Mouse (Mus musculus) hindbrain, embryonic 14.5 days (tissue): Measurements from ENCODE around the gene Hspd1. TPM values are rescaled to one million over a fixed set of nuclear protein-coding genes. Genes with fewer than 3 reads are reported as not detected.

Experiments used
- ATAC-seq: fragments of 200-750 bp; cut with Nextera tagmentation; 2 replicates; pipeline ENCODE4 v1.8.0; 2017; ENCODE audit warnings: moderate number of reproducible peaks, mild to moderate bottlenecking, moderate TSS enrichment, moderate library complexity; ENCODE audit not compliant: low FRiP score
- DNase-seq: peaks from one replicate; pipeline ENCODE4 v3.0.0-alpha.2; 2015; ENCODE audit warnings: low spot score
- H3K27ac ChIP-seq: fragments of 300-500 bp; sonication (generic); 2 replicates; pipeline ENCODE4 v1.5.1; 2014; ENCODE audit warnings: mild to moderate bottlenecking, moderate library complexity
- H3K27me3 ChIP-seq: fragments of 300-500 bp; sonication (generic); 2 replicates; pipeline ENCODE4 v1.6.1; 2014; ENCODE audit warnings: mild to moderate bottlenecking, low read length, mixed read lengths; ENCODE audit not compliant: control insufficient read depth, insufficient read depth
- H3K36me3 ChIP-seq: fragments of 300-500 bp; sonication (generic); replicated peaks from 2 replicates; pipeline ENCODE4 v1.6.1; 2014; ENCODE audit not compliant: control insufficient read depth, insufficient read depth
- H3K4me1 ChIP-seq: fragments of 300-500 bp; sonication (generic); replicated peaks from 2 replicates; pipeline ENCODE4 v1.6.1; 2014; ENCODE audit warnings: antibody characterized with exemption, low read length, mixed read lengths; ENCODE audit not compliant: control insufficient read depth, insufficient read depth
- H3K4me2 ChIP-seq: fragments of 300-500 bp; sonication (generic); replicated peaks from 2 replicates; pipeline ENCODE4 v1.6.1; 2014; ENCODE audit warnings: mild to moderate bottlenecking, moderate library complexity
- H3K4me3 ChIP-seq: fragments of 300-500 bp; sonication (generic); replicated peaks from 2 replicates; pipeline ENCODE4 v1.5.1; 2014; ENCODE audit warnings: mild to moderate bottlenecking, low read length
- H3K9ac ChIP-seq: fragments of 300-500 bp; sonication (generic); 2 replicates; pipeline ENCODE4 v1.6.1; 2014
- H3K9me3 ChIP-seq: fragments of 300-500 bp; sonication (generic); 2 replicates; pipeline ENCODE4 v1.6.1; 2016; ENCODE audit warnings: low read length; ENCODE audit not compliant: control insufficient read depth
- WGBS: fragments of 180-500 bp; shearing (Covaris S2); extraction: QIAGEN DNeasy Blood & Tissue Kit; methylation state at CpG from one replicate; pipeline ENCODE4 v1.1.7; 2014; 5-methylcytosine and 5-hydroxymethylcytosine counted together
- polyA plus RNA-seq: library from polyadenylated mRNA; unstranded; fragments of >200 nt; fragmentation: Nextera tagmentation; extraction: Ambion mirVana; gene quantifications from 2 replicates; pipeline ENCODE4 v1.2.1, GENCODE M21; 2014

The Hspd1 gene
- polyA plus RNA-seq, 1 experiment from 2014 or later, result 222 TPM

- no peak for DNase-seq
These were observed 35.0 kb downstream of the Hspd1 start for GRCm38 (mm10) chr1:55053005-55053404.

GRCm38 (mm10) chr1:55052355-55052953, 35.6 kb downstream of the Hspd1 start, which contains the start of gene Coq10b:
Gene Coq10b (plus strand): TSS chr1:55052770.
- H3K9me3 ChIP-seq, result no peaks in the 10 kb centered on the region
- peaks cover 9% of the 10 kb centered on the region for H3K4me1 ChIP-seq
- 1% methylated on average over 46 of the region's 46 CpGs for WGBS
- ATAC-seq (peak; percentile 100), DNase-seq (peak; percentile 100)
- peak within 1 kb of the TSS; percentile 87 for H3K4me3 ChIP-seq
- no peaks in the 10 kb centered on the region for H3K27me3 ChIP-seq
- peak within 1 kb of the TSS; percentile 75 for H3K9ac ChIP-seq
- peak within 1 kb of the TSS; percentile 87 for H3K4me2 ChIP-seq
- H3K36me3 ChIP-seq, result no peaks in the 10 kb centered on the region
- H3K27ac ChIP-seq, result peak within 1 kb of the TSS; percentile 86

More at GRCm38 (mm10) chr1:55053005-55053404, 35.0 kb downstream of the Hspd1 start:
- no peak; the same call in 1 of the 2 replicates for ATAC-seq
- H3K4me1 ChIP-seq, result peaks cover 9% of the 10 kb centered on the region
- H3K4me2 ChIP-seq, result peak overlapping the region; percentile 73
- peak overlapping the region; percentile 87 for H3K4me3 ChIP-seq
- peak overlapping the region; percentile 75 for H3K9ac ChIP-seq
- no peaks in the 10 kb centered on the region for H3K27me3 ChIP-seq
- no peaks in the 10 kb centered on the region for H3K36me3 ChIP-seq
- no peaks in the 10 kb centered on the region for H3K9me3 ChIP-seq
- under 1% methylated on average over 42 of the region's 42 CpGs for WGBS
- peak overlapping the region; percentile 79 for H3K27ac ChIP-seq

GRCm38 (mm10) chr1:55051671-55052070, 36.4 kb downstream of the Hspd1 start:
- H3K27ac ChIP-seq, result no peak overlapping the region
- H3K36me3 ChIP-seq, result no peaks in the 10 kb centered on the region
- ATAC-seq, result no peak
- 76% methylated on average over 3 of the region's 3 CpGs for WGBS
- peak overlapping the region; percentile 64 for H3K9ac ChIP-seq
- H3K4me1 ChIP-seq, result peaks cover 9% of the 10 kb centered on the region
- H3K27me3 ChIP-seq, result no peaks in the 10 kb centered on the region
- H3K9me3 ChIP-seq, result no peaks in the 10 kb centered on the region
- no peak for DNase-seq
- peak overlapping the region; percentile 87 for H3K4me2 ChIP-seq
- peak overlapping the region; percentile 87 for H3K4me3 ChIP-seq

- WGBS, result 70% methylated on average over 4 of the region's 4 CpGs
- H3K9me3 ChIP-seq, result no peaks in the 10 kb centered on the region
- H3K27me3 ChIP-seq, result no peaks in the 10 kb centered on the region
- H3K27ac ChIP-seq, result no peak overlapping the region
- no peak overlapping the region for H3K9ac ChIP-seq
- no peaks in the 10 kb centered on the region for H3K36me3 ChIP-seq
- H3K4me1 ChIP-seq, result peaks cover 9% of the 10 kb centered on the region
- no peak overlapping the region for H3K4me3 ChIP-seq
- no peak overlapping the region for H3K4me2 ChIP-seq
- no peak for ATAC-seq
- DNase-seq, result no peak
These were observed 39.0 kb downstream of the Hspd1 start for GRCm38 (mm10) chr1:55048841-55049587.

- Histone ChIP-seq H3K4me3 (no peak overlapping the region), H3K27me3 (no peaks in the 10 kb centered on the region), H3K27ac (no peak overlapping the region), H3K9me3 (0 out of 2 replicates have a peak, but pooled peaks cover 5% of the 10 kb centered on the region), H3K9ac (no peak overlapping the region), H3K36me3 (no peaks in the 10 kb centered on the region), H3K4me1 (no peaks in the 10 kb centered on the region), H3K4me2 (no peak overlapping the region)
- DNase-seq, result no peak
- ATAC-seq, result no peak
- 84% methylated on average over 3 of the region's 3 CpGs for WGBS
These were observed 44.9 kb downstream of the Hspd1 start for GRCm38 (mm10) chr1:55043164-55043563.

- H3K27ac ChIP-seq, result no peak overlapping the region
- H3K9ac ChIP-seq, result no peak overlapping the region
- H3K9me3 ChIP-seq, result 0 out of 2 replicates have a peak, but pooled peaks cover 5% of the 10 kb centered on the region
- ATAC-seq, result no peak
- H3K4me2 ChIP-seq, result no peak overlapping the region
- no peak overlapping the region for H3K4me3 ChIP-seq
- 58% methylated on average over 1 of the region's 1 CpGs for WGBS
- H3K4me1 ChIP-seq, result no peaks in the 10 kb centered on the region
- no peak for DNase-seq
- no peaks in the 10 kb centered on the region for H3K36me3 ChIP-seq
- no peaks in the 10 kb centered on the region for H3K27me3 ChIP-seq
These were observed 45.8 kb downstream of the Hspd1 start for GRCm38 (mm10) chr1:55042246-55042645.

GRCm38 (mm10) chr1:55041691-55042090, 46.4 kb downstream of the Hspd1 start:
- Histone ChIP-seq H3K27me3 (no peaks in the 10 kb centered on the region), H3K4me3 (no peak overlapping the region), H3K4me1 (no peaks in the 10 kb centered on the region), H3K27ac (no peak overlapping the region), H3K36me3 (no peaks in the 10 kb centered on the region), H3K4me2 (no peak overlapping the region), H3K9ac (no peak overlapping the region), H3K9me3 (0 out of 2 replicates have a peak, but pooled peaks cover 5% of the 10 kb centered on the region)
- ATAC-seq (no peak), DNase-seq (no peak)
- 89% methylated on average over 4 of the region's 4 CpGs for WGBS

GRCm38 (mm10) chr1:55039944-55040343, 48.1 kb downstream of the Hspd1 start:
- H3K36me3 ChIP-seq, result no peaks in the 10 kb centered on the region
- no peak overlapping the region for H3K4me3 ChIP-seq
- H3K4me2 ChIP-seq, result no peak overlapping the region
- 0 out of 2 replicates have a peak, but pooled peaks cover 5% of the 10 kb centered on the region for H3K9me3 ChIP-seq
- WGBS, result 93% methylated on average over 1 of the region's 1 CpGs
- no peaks in the 10 kb centered on the region for H3K4me1 ChIP-seq
- H3K27me3 ChIP-seq, result no peaks in the 10 kb centered on the region
- ATAC-seq (no peak), DNase-seq (no peak)
- no peak overlapping the region for H3K9ac ChIP-seq
- H3K27ac ChIP-seq, result no peak overlapping the region

- Histone ChIP-seq H3K27me3 (no peaks in the 10 kb centered on the region), H3K27ac (no peak overlapping the region), H3K4me1 (no peaks in the 10 kb centered on the region), H3K36me3 (no peaks in the 10 kb centered on the region), H3K9ac (no peak overlapping the region), H3K4me3 (no peak overlapping the region), H3K9me3 (no peaks in the 10 kb centered on the region), H3K4me2 (no peak overlapping the region)
- ATAC-seq (no peak), DNase-seq (no peak)
These were observed 56.8 kb downstream of the Hspd1 start for GRCm38 (mm10) chr1:55031026-55031779.
